ENCODE assay signal across 8 mouse cellular contexts in genomic region chr10:80940320-80940987, GRCm38 (mm10). TPM values are rescaled to one million over a fixed set of nuclear protein-coding genes. Genes with fewer than 3 reads are reported as not detected.
A peak's percentile ranks its signal among the peaks of the same experiment; 100 is the strongest.
DNase-seq lines count a peak whose midpoint lies in the region; ATAC-seq and TF ChIP-seq lines count a peak whose summit lies in the region.

No protein-coding gene starts in this region.

- DNase-seq in adrenal gland, adult 8-10 months, result peak; percentile 69
- peak; percentile 72 for DNase-seq in gastrocnemius, postnatal 10 days
- no peak for DNase-seq in hindbrain, postnatal 0 days (ENCODE audit: low spot score)
- no peak for DNase-seq in right cerebral cortex, postnatal 14 days
- no peak for DNase-seq in cerebellum, postnatal 36 days

- no peaks in the 10 kb centered on the region for H3K9me3 ChIP-seq in hindbrain, postnatal 0 days (ENCODE audit: low read length)
- no peaks in the 10 kb centered on the region for H3K9me3 ChIP-seq in liver, embryonic 16.5 days (replicated peaks; ENCODE audit: control insufficient read depth, low read length)

- no peak overlapping the region for H3K4me3 ChIP-seq in C2C12 (ENCODE audit: insufficient read depth, poor library complexity, severe bottlenecking)
- H3K4me3 ChIP-seq in hindbrain, postnatal 0 days (ENCODE audit: low read length), result peak overlapping the region; percentile 29; the same call in 1 of the 2 replicates
- H3K4me3 ChIP-seq in liver, embryonic 16.5 days (ENCODE audit: low read depth, low read length), result no peak overlapping the region
- no peak overlapping the region for H3K4me3 ChIP-seq in olfactory bulb, adult 2 months (ENCODE audit: insufficient read depth, low read depth, low read length)

- ATAC-seq in hindbrain, postnatal 0 days, result no peak
- ATAC-seq in liver, embryonic 16.5 days (ENCODE audit: low read depth), result 0 out of 2 replicates have a peak, but pooled peaks have one; percentile 16

- peak overlapping the region; percentile 47 for H3K9ac ChIP-seq in hindbrain, postnatal 0 days (replicated peaks; ENCODE audit: low read length)
- H3K9ac ChIP-seq in liver, embryonic 16.5 days (ENCODE audit: low read depth, low read length), result no peak overlapping the region

- TF ChIP-seq POLR2A in olfactory bulb, adult 2 months (IDR thresholded peaks at IDR 0.05; ENCODE audit: insufficient read depth, low read depth, low read length), result no peak

- no peak overlapping the region for H3ac ChIP-seq in C2C12 (ENCODE audit: control insufficient read depth, insufficient read length, low read depth)

- peak overlapping the region; percentile 60 for H3K4me2 ChIP-seq in hindbrain, postnatal 0 days (ENCODE audit: low read depth, low read length)
- H3K4me2 ChIP-seq in liver, embryonic 16.5 days (ENCODE audit: low read depth, low read length), result peak overlapping the region; percentile 75; the same call in 1 of the 2 replicates

- H3K27ac ChIP-seq in hindbrain, postnatal 0 days, result peak overlapping the region; percentile 72
- no peak overlapping the region for H3K27ac ChIP-seq in liver, embryonic 16.5 days (ENCODE audit: low read length)
- 0 out of 2 replicates have a peak overlapping the region, but pooled peaks have one; percentile 5 for H3K27ac ChIP-seq in olfactory bulb, adult 2 months (ENCODE audit: insufficient read depth, low read depth, low read length)

- H3K27me3 ChIP-seq in C2C12 (ENCODE audit: control insufficient read depth, insufficient read depth, insufficient read length), result no peaks in the 10 kb centered on the region
- no peaks in the 10 kb centered on the region; the same call in 1 of the 2 replicates for H3K27me3 ChIP-seq in hindbrain, postnatal 0 days (ENCODE audit: insufficient read depth, low read length)
- peaks cover 28% of the 10 kb centered on the region for H3K27me3 ChIP-seq in liver, embryonic 16.5 days (ENCODE audit: control insufficient read depth, insufficient read depth, low read depth, low read length)

- 35% methylated on average over 8 of the region's 8 CpGs for WGBS in hindbrain, postnatal 0 days
- WGBS in liver, embryonic 16.5 days (ENCODE audit: insufficient replicate concordance), result 26% methylated on average over 8 of the region's 8 CpGs
- 31% methylated on average over 8 of the region's 8 CpGs for WGBS in olfactory bulb, adult 2 months

- H3K4me1 ChIP-seq in hindbrain, postnatal 0 days (ENCODE audit: insufficient read depth, low read length), result peaks cover 21% of the 10 kb centered on the region
- H3K4me1 ChIP-seq in liver, embryonic 16.5 days (ENCODE audit: control insufficient read depth, low read depth, low read length), result peaks cover 32% of the 10 kb centered on the region
- H3K4me1 ChIP-seq in olfactory bulb, adult 2 months (ENCODE audit: control insufficient read depth, insufficient read depth, low read length), result peaks cover 45% of the 10 kb centered on the region

- H3K36me3 ChIP-seq in C2C12 (ENCODE audit: control insufficient read depth, insufficient read depth), result no peaks in the 10 kb centered on the region
- no peaks in the 10 kb centered on the region for H3K36me3 ChIP-seq in hindbrain, postnatal 0 days (ENCODE audit: insufficient read depth, low read length)
- H3K36me3 ChIP-seq in liver, embryonic 16.5 days (ENCODE audit: control insufficient read depth, insufficient read depth), result no peaks in the 10 kb centered on the region

- no peak for TF ChIP-seq CTCF in C2C12 (IDR thresholded peaks at IDR 0.05; ENCODE audit: control insufficient read depth, insufficient read depth, insufficient read length)
- TF ChIP-seq CTCF in hindbrain, postnatal 0 days (IDR thresholded peaks at IDR 0.05; ENCODE audit: low read depth), result no peak
- TF ChIP-seq CTCF in olfactory bulb, adult 2 months (IDR thresholded peaks at IDR 0.05; ENCODE audit: insufficient read depth, low read depth, low read length), result no peak

- no peaks in the 10 kb centered on the region for H3K79me3 ChIP-seq in C2C12 (ENCODE audit: low read depth)

- H3K79me2 ChIP-seq in C2C12 (ENCODE audit: control insufficient read depth, insufficient read depth), result no peaks in the 10 kb centered on the region

TF ChIP-seq in C2C12, 6 proteins besides CTCF, POLR2A, EP300 and RAD21:
- no peak for TF ChIP-seq CEBPB (IDR thresholded peaks at IDR 0.05; ENCODE audit: low read depth)
- no peak for TF ChIP-seq FOSL1 (IDR thresholded peaks at IDR 0.05; ENCODE audit: insufficient read depth, low read length, poor library complexity, severe bottlenecking)
- TF ChIP-seq MAX (IDR thresholded peaks at IDR 0.05), result peak; percentile 22

RNA-seq across cellular contexts. Expression of gene Gadd45b, which starts 10.6 kb away (rescaled TPM):
- 37.2 TPM for polyA plus RNA-seq in C2C12 (2012; fragmentation: generic; extraction: Trizol)
- 100 to 1,000 TPM in 1 of 4 experiments, 10 to 100 TPM in 3; 17.5 to 112 (median 73.6) TPM for total RNA-seq in adrenal gland, adult 8-10 months (2022)
- 10 to 100 TPM in 1 of 2 experiments, 1 to 10 TPM in 1; 9.0 to 15.9 TPM for total RNA-seq in gastrocnemius, postnatal 10 days (2021)
- 4.4 and 8.2 TPM in 2 replicates for total RNA-seq in hindbrain, postnatal 0 days (2014; rRNA removed)
- 7.5 and 8.6 TPM in 2 replicates for polyA plus RNA-seq in hindbrain, postnatal 0 days (2015; fragmentation: Nextera tagmentation; extraction: Ambion mirVana)
- polyA plus RNA-seq in liver, embryonic 16.5 days (2015; fragmentation: Nextera tagmentation; extraction: Ambion mirVana), result 4.0 and 5.0 TPM in 2 replicates
- not detected in 2 replicates for polyA plus RNA-seq in olfactory bulb, adult 2 months (2012; ENCODE audit: insufficient read depth, insufficient read length, low replicate concordance, missing spikeins)

RNA-seq across cellular contexts. Expression of gene Lmnb2, which starts 22.4 kb away (rescaled TPM):
- polyA plus RNA-seq in C2C12 (2012; fragmentation: generic; extraction: Trizol), result 66.4 TPM
- total RNA-seq in adrenal gland, adult 8-10 months (2022), result 10 to 100 TPM; 10.0 to 17.2 (median 15.2) TPM
- total RNA-seq in gastrocnemius, postnatal 10 days (2021), result 10 to 100 TPM; 24.0 to 28.1 TPM
- 42.3 and 43.2 TPM in 2 replicates for total RNA-seq in hindbrain, postnatal 0 days (2014; rRNA removed)
- 24.8 and 25.6 TPM in 2 replicates for polyA plus RNA-seq in hindbrain, postnatal 0 days (2015; fragmentation: Nextera tagmentation; extraction: Ambion mirVana)
- 10.3 TPM in 2 replicates for polyA plus RNA-seq in liver, embryonic 16.5 days (2015; fragmentation: Nextera tagmentation; extraction: Ambion mirVana)
- polyA plus RNA-seq in olfactory bulb, adult 2 months (2012; ENCODE audit: insufficient read depth, insufficient read length, low replicate concordance, missing spikeins), result not detected in 2 replicates

RNA-seq across cellular contexts. Expression of gene Timm13, which starts 39.7 kb away (rescaled TPM):
- polyA plus RNA-seq in C2C12 (2012; fragmentation: generic; extraction: Trizol), result 263 TPM
- total RNA-seq in adrenal gland, adult 8-10 months (2022), result 100 to 1,000 TPM; 154 to 235 (median 185) TPM
- total RNA-seq in gastrocnemius, postnatal 10 days (2021), result 100 to 1,000 TPM; 113 to 127 TPM
- 150 and 155 TPM in 2 replicates for total RNA-seq in hindbrain, postnatal 0 days (2014; rRNA removed)
- polyA plus RNA-seq in hindbrain, postnatal 0 days (2015; fragmentation: Nextera tagmentation; extraction: Ambion mirVana), result 366 and 369 TPM in 2 replicates
- 151 and 160 TPM in 2 replicates for polyA plus RNA-seq in liver, embryonic 16.5 days (2015; fragmentation: Nextera tagmentation; extraction: Ambion mirVana)
- polyA plus RNA-seq in olfactory bulb, adult 2 months (2012; ENCODE audit: insufficient read depth, insufficient read length, low replicate concordance, missing spikeins), result not detected in 2 replicates

Comparison
In these comparisons a context has a peak if more than half of its experiments do, and no peak if none do; other contexts are left out.
1. DNase-seq: peak in adrenal gland, adult 8-10 months (single experiment) and gastrocnemius, postnatal 10 days (single experiment); none in hindbrain, postnatal 0 days (single experiment), right cerebral cortex, postnatal 14 days (single experiment) and cerebellum, postnatal 36 days (0 of 2).
2. RNA of gene Timm13, which starts 39.7 kb away (polyA plus RNA-seq): 366 to 369 TPM in hindbrain, postnatal 0 days, 263 TPM in C2C12 (single experiment) and 151 to 160 TPM in liver, embryonic 16.5 days; not detected in olfactory bulb, adult 2 months; every median in the first group is over 100 times any median in the second.